Mouse (Mus musculus): Measurements from ENCODE around the gene Csnk1g1.

DNA sequence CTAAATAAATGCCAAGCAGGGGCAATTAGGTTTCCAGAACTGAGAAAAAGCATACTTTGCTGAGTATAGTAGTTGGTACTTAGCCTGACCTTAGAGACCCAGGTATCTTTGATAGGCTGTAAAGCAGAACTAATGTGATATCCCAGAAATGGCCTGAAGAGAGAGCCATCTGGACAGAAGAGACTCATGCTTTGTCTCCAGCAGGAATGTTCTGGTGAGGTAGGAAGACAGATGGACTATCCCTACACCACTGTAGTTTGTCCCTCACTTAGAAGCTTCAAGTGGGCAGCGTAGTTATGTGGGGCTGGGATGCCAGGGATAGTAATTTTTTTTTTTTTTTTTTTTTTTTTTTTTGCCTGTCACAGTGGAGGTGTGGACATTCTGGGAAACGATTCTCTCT lies 5.3 kb downstream of the Csnk1g1 start:
- no peak for TF ChIP-seq ZC3H11A (IDR thresholded peaks at IDR 0.05; ENCODE audit: borderline replicate concordance, low read depth, low read length)
- no peak for TF ChIP-seq HCFC1 (IDR thresholded peaks at IDR 0.05; ENCODE audit: borderline replicate concordance, insufficient read depth, low read length)
- no peak for TF ChIP-seq CHD2 (IDR thresholded peaks at IDR 0.05; ENCODE audit: low read depth, low read length)
- no peak for TF ChIP-seq ZNF384 (IDR thresholded peaks at IDR 0.05; ENCODE audit: low read depth, low read length)
- no peak for TF ChIP-seq MAFK (IDR thresholded peaks at IDR 0.05; ENCODE audit: insufficient read depth, low read depth, low read length)
